Mouse (Mus musculus): ENCODE measurements around the gene Cds2.

DNA sequence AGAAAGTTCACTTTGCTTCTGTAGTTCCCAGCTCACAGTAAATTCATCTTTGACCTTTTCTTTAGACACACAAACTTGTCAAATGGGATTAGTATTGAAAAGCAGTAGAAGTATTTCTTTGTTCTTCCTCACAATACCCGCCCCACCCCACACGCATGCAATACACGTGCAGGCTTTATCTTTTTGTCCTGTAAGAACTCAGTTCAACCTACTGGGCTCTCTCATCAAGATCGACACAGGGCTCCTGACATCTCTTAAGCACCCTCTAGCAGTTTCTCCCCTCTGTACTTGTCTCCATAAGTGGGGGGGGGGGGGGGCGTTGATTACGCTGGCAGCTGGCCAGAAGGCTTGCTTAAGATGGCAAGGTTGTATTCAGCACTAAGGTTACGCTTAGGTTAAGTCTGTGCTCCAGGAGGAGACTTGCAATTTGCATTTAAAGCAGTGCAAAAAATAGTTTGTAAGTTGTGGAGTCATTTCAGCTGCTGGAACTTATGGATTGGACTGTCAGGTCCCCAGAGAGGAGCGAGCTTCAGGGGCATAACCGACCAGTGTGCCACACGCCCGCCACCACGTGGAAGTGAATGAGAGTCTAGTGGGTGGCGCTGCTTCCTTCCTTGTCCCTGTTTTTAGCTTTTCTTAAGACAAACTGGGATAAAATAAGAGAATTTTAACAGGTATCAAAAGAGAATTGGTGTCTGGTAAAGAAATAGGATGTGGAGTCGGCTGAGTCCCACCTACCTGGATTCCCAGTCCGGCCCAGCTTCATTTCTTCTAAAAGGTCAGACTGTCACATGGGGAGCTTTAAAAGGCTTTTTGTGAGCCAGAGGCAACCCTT lies 20.5 kb downstream of the Cds2 start:
- no peak for TF ChIP-seq CTCF (IDR thresholded peaks at IDR 0.05; ENCODE audit: low read depth)
- TF ChIP-seq EP300 (IDR thresholded peaks at IDR 0.05; ENCODE audit: low read depth) = no peak

Measured in heart, postnatal 0 days (tissue).